Mouse (Mus musculus) CH12F3 (cell line): ENCODE data around the gene Ccnb2.
"Not testable (repeated sequence)": the region's sequence is repeated elsewhere in the genome, so short reads cannot be mapped to it uniquely, and the experiment has no call there.

Source experiments
- in situ Hi-C: fragments of 300-500 bp; cut with MboI; formaldehyde crosslinking; loops from 2 replicates; pipeline ENCODE4 v1.14.3; 2020; ENCODE audit warnings: low sequenced_read_pairs

Ccnb2 gene

DNA sequence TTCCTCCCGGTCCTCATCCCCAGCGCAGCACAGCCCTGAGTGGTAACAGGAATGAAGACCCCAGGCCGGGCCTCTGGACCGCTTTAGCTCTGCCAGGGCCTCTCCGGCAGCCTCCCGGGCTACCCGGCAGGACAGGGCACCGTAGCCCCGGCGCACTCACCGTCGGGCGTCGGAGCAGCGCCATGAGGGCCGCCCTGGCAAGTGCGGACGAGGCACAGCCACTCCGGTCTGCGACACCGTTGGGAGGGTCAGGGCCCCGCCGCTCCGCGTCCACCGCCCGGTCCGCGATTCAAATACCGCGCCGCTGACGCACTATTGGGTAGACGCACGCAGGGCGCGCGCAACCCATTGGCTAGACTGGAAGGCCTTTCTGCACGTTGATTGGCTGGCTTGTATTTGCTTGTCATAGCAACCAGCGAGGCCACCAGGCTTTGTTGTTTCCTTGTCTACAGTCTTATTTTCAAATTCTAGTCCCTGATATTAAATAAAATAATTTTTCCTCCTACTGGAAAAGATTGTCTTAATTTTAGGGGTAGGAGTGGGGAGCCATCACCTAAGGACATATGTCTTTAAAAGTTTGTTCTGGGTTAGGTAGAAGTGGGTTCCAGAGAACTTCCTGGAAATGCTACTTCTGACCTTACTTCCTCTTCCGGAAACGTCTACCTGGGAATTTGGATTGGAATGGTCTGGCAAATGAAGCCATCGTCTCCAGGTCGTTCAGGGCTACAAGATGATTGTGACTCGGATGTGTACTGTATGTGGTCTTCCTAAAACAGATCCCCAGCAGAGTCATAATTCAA, at the start of gene Ccnb2:
Gene Ccnb2 (minus strand): TSS at position 291 of the 800 bp plus-strand sequence.
- in situ Hi-C loops: no loop called here

DNA sequence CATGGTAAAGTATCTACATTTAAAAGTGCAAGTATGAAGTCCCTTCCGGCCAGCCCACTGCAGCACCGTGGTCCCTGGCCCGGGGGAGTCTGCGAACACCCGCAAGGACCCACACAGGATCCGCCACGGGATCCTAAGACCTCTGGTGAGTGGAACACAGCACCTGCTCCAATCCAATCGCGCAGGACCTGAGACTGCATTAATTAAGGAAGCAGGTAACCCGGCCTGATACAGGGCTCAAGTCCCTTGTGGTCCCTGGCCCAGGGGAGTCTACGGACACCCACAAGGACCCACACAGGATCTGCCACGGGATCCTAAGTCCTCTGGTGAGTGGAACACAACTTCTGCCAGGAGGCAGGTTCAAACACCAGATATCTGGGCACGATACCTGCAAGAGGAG, 41.7 kb upstream of the Ccnb2 start:
- in situ Hi-C loops: not testable (repeated sequence)

DNA sequence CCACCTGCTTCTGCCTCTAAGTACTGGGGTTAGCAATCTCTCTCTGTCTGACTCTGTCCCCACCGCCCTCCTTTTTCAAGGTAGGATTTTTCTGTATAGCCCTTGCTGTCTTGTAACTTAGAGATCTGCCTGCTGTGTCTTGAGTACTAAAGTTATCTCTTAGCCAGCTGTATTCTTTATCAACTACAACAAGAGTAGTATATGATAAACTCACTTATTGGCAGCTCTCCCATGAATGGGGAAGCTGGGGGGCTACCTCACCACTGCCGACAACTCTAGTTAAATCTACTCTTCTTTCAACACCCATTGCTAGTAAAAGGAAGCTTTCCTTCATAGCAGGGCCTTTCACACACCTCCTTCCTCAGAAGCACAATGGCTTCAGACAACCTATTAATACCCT, 31.0 kb upstream of the Ccnb2 start:
- in situ Hi-C loops: no loop called here

DNA sequence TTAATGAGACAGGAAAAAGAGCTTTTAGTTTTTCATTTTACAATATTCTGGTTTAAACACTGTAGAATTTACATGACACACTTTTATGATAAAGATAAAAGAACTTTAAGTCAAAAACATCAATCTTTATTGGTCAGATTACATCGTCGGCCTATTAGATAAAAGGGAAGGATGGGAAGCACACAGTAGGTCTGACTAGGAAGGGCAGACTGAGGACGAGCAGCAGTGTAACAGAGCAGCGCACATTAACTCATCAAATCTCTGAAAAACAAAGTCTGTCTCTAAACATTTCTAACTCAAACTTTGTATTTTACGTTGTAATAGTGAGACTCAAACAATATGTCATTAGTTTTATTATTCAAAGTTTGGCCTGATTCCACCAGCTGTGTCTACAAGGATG, 27.7 kb upstream of the Ccnb2 start:
- in situ Hi-C loops: no loop called here

DNA sequence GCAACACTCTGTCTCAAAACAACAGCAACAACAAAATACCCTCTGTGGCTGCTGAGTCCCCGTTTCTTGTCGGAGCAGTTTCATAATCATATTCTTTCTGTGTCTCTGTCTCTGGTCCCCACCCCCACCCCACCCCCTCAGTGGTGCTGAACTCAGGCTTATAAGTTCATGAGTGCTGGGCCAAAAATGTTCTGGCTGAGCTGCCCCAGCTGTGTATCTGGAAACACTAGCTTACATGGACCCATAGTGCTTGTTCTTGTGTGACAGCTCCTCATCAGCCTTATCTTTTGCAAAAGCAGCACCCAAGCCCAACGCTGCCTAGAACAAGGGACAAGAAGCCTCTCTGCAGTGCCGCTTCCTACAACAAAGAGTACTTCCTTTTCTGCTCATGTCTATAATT, 18.6 kb upstream of the Ccnb2 start:
- in situ Hi-C loops: no loop called here

DNA sequence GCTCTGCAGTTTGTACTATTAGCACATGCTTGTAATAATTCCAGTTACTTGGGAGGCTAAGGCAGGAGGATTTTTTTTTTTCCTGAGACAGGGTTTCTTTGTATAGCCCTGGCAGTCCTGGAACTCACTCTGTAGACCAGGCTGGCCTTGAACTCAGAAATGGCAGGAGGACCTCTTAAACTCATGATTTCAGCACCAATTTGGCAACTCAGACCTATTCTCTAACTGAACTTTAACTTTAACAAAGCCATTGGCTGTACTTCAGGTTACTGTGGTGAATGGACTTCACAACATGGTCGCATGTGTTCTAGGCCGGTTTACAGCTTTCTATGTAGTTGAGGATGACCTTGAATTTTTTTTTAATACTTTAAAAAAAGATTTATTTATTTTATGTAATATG, 1.3 kb upstream of the Ccnb2 start:
- in situ Hi-C loops: no loop called here

DNA sequence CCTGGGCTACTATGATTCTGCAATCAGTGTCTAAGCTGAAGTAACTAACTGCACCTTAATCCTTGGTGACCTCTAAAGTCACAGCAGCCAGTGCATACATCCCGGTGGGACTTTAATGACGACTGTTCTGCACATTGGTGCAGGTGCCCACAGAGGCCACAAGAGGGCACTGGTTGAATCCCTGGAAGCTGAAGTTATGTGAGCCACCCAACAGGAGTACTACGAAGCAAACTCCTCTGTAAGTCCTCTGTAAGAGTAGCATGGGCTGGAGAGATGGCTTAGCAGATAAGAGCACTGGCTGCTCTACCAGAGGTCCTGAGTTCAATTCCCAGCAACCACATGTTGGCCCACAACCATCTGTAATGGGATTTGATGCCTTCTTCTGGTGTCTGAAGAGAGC, 4.9 kb downstream of the Ccnb2 start:
- in situ Hi-C loops: no loop called here

DNA sequence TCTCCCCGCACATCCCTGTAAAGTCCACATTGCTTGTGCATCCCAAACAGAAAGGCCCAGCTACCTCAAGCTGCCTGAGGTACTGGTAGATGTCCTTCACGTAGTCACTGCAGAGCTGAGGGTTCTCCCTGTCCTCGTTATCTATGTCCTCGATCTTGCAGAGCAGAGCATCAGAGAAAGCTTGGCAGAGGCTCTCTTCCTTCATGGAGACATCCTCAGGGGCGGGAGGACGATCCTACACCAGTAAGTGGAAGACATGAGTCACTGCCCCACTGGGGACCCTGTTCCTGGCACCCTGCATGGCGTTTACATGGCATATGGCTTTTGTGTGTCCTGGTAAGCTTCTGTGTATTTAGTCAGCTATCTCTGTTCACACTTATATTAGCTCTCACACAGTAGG, 8.3 kb downstream of the Ccnb2 start:
- in situ Hi-C loops: no loop called here

DNA sequence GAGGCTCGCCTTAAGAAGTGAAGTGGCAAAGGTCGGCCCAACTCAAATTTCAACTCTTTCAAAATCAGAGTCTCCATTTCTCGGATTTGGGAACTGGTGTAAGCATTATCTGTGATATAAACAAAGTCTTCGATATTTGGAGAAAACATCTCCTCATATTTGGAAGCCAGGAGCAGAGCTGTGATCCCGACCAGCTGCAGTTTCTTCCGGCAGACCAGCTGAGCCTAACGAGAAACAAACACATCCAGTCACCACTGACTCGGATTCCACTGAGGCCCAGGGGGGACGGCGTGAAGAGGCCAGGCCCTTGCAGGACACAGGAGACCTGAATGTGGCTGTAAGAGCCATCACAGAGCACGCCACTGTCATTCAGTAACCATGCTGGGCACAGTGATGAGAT, 10.7 kb downstream of the Ccnb2 start:
- in situ Hi-C loops: no loop called here

DNA sequence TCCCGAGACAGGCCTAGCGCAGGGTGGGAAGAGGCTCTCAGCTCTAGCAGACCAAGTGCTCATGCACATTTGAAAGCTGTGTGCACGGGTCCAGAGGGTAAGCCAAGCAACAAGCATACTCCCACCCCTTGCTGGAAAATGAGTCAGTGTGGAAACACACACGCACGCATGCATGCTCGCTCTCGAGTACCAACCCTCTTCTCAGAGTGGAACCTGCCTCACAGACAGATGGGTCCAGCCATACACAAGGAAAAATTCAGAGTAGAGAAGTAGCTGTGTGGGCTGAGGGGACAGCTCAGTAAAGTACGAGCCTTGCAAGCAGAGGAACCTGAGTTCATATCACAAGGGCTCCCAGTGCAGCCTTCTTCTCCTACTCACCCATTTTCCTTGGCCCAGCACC, 11.6 kb downstream of the Ccnb2 start:
- in situ Hi-C loops: no loop called here

DNA sequence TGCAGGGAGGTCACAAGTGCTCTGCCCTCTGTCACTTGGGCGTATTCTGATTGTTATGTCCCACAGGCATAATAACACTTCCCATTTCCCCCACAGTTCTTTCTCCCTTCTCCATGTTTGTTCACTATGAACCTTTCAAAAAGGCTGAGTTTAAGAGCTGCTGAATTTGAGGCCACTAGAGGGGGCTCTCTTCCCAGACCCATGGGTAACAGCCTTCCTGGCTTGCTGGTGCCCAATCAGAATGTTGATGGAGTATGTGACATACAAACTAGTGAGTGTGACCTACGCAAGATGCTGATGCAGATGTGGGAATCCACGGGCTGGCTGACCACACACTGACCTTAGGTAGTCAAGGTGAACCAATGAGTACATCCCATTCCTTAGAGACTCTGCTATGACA, 12.6 kb downstream of the Ccnb2 start:
- in situ Hi-C loops: no loop called here

DNA sequence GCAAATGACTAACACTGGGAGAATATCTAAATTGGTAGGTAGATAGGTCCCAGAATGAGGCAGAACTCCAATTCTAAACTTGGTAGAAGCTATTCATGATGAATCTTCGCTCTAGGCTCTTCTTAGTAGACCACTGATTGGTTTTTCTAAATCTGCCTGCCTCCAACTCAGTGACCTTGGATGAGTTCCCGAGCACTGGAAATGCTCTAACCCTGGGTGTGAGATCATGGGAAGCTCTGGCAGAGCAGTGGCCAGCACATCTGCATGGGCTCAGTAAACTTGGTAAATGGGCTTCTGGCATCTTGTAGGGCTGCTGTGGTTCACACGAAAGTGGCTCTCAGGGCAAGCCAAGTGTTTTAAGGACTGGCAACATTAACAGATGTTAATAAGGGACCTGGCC, 14.8 kb downstream of the Ccnb2 start:
- in situ Hi-C loops: no loop called here

DNA sequence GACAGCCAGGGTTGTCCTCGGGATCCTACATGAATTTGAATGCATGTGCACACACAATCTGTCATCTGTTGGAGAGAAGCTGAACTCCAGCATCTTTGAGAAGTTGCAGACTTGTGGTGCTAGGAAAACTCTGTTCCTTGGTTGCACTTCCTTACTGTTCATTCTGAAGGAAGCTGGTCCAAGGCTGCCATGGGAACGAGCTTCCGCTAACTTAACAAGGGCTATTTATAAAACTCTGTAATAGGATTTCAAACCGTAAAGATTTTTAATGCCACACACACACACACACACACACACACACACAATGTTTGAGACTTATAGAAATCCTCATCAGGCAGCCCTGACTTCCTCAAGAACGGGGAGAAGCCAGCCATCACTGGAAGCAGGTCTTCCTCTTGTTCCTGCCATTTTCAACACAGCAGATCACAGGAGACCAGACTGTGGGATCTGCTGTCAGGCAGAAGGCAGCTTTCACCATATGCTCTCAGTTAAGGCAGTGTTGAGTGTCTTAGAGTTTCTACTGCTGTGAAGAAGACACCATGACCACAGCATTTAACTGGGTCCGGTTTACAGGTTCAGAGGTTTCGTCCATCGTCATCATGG, 19.3 kb downstream of the Ccnb2 start:
- in situ Hi-C loops: no loop called here

DNA sequence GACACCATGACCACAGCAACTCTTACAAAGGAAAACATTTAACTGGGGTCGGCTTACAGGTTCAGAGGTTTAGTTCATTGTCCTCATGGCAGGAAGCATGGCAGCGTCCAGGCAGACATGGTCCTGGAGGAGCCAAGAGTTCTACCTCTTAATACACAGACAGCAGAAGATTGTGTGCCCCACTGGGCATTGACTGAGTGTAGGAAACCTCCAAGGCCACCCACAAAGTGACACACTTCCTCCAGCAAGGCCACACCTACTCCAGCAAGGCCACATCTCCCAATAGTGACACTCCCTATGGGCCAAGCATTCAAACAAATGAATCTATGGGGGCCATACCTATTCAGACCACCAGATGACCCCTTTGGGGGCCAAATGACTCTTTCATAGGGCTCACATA, 25.3 kb downstream of the Ccnb2 start:
- in situ Hi-C loops: no loop called here

DNA sequence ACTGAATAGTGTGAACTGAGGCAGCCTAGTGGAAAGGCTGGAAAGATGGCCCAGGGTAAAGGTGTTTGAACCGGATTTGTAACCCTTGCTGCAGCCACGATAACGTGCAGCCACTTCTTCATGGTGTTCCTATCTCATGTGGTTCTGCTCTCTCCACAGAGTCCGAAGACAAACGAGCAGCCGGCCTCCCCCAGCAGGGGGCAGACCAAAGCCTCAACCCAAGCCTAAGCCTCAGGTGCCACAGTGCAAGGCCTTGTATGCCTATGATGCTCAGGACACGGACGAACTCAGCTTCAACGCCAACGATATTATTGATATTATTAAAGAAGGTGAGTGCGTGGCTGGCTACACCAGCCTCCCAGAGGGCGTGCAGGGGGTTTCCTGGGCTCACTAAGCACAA, 25.7 kb downstream of the Ccnb2 start:
- in situ Hi-C loops: no loop called here

DNA sequence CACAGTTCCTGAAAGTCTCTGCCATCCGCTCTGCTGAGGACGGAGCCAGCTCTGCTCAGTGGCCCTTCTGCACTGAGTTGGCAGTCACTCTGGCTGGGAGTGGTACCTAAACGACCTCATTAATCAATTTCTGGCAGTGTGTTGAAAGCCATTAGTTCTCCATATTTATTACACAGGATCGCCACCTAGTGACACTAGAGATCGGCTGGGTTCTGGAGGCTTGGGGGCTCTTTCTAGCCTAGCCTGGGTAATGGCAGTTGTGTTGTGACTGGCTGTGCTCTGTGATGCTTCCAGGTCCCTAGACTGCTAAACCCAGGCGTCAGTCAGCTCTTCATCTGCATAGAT, 28.8 kb downstream of the Ccnb2 start:
- in situ Hi-C loops: no loop called here

DNA sequence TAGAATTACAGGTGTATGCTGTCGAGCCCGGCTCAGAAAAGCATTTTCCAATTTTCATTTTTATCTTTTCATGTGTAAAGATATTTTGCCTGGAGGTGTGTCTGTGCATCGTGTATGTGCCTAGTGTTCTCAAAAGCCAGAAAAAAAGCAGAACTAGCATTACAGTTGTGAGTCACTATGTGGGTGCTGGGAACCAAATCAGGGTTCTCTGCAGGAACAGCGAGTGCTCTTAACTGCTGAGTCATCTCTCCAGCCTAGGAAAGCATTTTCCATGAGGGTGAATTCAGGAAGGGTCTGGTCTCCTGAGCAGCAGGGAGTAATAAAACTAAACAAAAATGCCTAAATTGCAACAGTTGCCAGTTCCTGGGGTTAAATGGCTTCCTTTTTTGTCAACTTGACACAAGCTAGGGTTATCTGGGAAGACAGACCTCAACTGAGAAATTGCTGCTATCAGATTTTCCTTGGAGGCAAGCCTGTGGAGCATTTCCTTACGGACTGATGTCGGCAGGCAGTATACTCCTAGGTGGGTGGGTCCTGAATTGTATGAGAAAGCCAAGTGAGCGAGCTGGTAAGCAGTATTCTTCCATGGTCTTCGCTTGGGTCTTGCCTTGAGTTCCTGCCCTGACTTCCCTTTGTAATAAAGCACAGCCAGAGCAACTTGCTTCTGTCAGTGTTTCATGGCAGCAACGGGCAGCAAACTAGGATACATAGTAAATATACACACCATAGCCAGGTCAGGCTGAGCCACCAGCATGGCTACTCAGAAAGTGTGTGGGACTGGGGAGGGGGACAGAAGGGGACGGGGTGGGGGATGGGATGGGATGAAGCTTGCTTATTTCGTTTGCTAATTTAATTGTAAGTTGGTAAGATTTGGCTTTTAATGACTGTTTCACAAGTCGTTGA, 29.4 kb downstream of the Ccnb2 start:
- in situ Hi-C loops: no loop called here

DNA sequence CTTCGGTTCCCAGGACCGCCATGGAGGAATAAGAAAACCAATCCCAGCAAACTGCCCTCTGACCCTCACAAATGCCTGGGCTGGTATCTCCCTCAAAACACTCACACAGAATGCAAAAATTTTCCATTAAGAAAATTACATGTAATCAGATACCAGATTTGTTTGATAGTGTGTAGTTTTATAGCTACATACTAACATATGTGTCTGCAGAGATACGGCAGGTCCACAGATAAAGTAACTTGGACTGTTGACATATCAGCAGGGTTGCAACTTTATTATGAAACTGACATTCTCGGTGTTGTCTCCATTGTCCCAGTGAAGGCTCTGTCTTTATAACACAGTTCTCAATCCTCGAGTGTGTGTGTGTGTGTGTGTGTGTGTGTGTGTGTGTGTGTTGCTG, 30.3 kb downstream of the Ccnb2 start:
- in situ Hi-C loops: no loop called here

DNA sequence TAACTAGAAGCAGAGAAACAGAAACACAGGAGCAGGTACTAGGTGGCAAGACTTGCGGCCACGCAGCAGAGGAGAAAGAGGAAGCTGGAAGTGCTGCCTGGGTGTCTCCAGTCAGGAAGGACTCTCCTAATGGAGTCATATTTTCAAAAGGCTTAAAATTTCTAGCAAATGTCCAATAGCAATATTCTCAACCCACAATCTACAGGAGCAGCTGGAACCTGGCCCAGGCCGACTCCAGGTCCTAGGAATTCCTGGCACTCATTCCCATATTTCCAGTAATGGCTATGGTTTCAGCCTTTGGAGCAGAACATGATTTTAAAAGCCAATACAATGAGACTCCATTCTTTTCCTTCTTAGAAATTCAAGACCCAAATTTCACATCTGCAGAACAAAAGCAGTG, 31.8 kb downstream of the Ccnb2 start:
- in situ Hi-C loops: no loop called here

DNA sequence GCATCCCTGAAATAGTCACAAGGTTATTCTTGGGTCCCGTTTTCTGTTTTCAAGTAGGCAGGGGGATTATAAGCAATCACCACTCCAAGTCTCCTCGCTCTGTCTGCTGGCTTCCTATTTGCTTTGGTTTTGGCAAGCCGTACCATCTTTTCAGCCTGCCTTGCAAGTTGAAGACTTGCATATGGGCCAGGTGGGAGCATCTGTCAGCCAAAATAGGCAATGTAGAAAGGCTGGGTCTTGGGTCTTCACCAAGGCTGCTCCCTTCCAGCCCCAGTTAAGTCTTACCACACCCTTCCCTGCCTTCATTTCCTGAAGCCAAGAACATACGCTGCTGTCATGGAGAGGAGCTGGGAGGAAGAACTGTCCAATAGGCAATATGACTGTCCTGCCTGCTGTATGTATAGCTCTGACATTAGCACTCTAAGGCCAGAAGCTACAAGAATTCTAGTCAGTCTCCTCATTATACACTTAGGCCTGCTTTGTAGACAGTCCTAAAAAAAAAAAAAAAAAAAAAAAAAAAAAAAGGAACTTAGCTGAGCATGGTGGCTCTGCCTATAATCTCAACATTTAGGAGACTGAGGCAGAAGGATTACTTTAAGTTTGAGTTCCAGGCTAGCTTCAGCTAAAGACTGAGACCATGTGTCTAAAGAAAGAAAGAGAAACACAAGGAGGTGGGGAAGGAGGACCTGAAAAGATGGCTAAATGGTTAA, 33.8 kb downstream of the Ccnb2 start:
- in situ Hi-C loops: no loop called here
